Mouse (Mus musculus) kidney, embryonic 15.5 days (tissue): ENCODE measurements around the gene Cbr4. TPM values are rescaled to one million over a fixed set of nuclear protein-coding genes. Genes with fewer than 3 reads are reported as not detected.

Experiments used
- ATAC-seq: fragments of 200-750 bp; cut with Nextera tagmentation; replicated peaks from 2 replicates; pipeline ENCODE4 v1.8.0; 2017; ENCODE audit warnings: moderate TSS enrichment; ENCODE audit not compliant: low FRiP score
- H3K27ac ChIP-seq: fragments of 300-500 bp; sonication (generic); 2 replicates; pipeline ENCODE4 v1.5.1; 2015; ENCODE audit warnings: mild to moderate bottlenecking, inconsistent platforms
- H3K27me3 ChIP-seq: fragments of 300-500 bp; sonication (generic); 2 replicates; pipeline ENCODE4 v1.6.1; 2015; ENCODE audit warnings: inconsistent platforms
- H3K36me3 ChIP-seq: fragments of 300-500 bp; sonication (generic); 2 replicates; pipeline ENCODE4 v1.6.1; 2015; ENCODE audit warnings: inconsistent platforms
- H3K4me1 ChIP-seq: fragments of 300-500 bp; sonication (generic); 2 replicates; pipeline ENCODE4 v1.6.1; 2015; ENCODE audit warnings: inconsistent platforms
- H3K4me2 ChIP-seq: fragments of 300-500 bp; sonication (generic); 2 replicates; pipeline ENCODE4 v1.6.1; 2015; ENCODE audit warnings: moderate library complexity, mild to moderate bottlenecking, inconsistent platforms
- H3K4me3 ChIP-seq: fragments of 300-500 bp; sonication (generic); replicated peaks from 2 replicates; pipeline ENCODE4 v1.5.1; 2015; ENCODE audit warnings: mild to moderate bottlenecking, inconsistent platforms
- H3K9ac ChIP-seq: fragments of 300-500 bp; sonication (generic); 2 replicates; pipeline ENCODE4 v1.6.1; 2015; ENCODE audit warnings: mild to moderate bottlenecking, inconsistent platforms
- H3K9me3 ChIP-seq: fragments of 300-500 bp; sonication (generic); replicated peaks from 2 replicates; pipeline ENCODE4 v1.6.1; 2016; ENCODE audit warnings: inconsistent platforms
- WGBS: fragments of 180-500 bp; shearing (Covaris S2); methylation state at CpG from one replicate; pipeline ENCODE4 v1.1.7; 2015; ENCODE audit warnings: mixed read lengths; 5-methylcytosine and 5-hydroxymethylcytosine counted together
- polyA plus RNA-seq: library from polyadenylated mRNA; unstranded; fragments of >200 nt; fragmentation: Nextera tagmentation; extraction: Ambion mirVana; gene quantifications from 2 replicates; pipeline ENCODE4 v1.2.1, GENCODE M21; 2015

Cbr4 gene
- polyA plus RNA-seq, 1 experiment from 2014 or later = 31.1 TPM

DNA sequence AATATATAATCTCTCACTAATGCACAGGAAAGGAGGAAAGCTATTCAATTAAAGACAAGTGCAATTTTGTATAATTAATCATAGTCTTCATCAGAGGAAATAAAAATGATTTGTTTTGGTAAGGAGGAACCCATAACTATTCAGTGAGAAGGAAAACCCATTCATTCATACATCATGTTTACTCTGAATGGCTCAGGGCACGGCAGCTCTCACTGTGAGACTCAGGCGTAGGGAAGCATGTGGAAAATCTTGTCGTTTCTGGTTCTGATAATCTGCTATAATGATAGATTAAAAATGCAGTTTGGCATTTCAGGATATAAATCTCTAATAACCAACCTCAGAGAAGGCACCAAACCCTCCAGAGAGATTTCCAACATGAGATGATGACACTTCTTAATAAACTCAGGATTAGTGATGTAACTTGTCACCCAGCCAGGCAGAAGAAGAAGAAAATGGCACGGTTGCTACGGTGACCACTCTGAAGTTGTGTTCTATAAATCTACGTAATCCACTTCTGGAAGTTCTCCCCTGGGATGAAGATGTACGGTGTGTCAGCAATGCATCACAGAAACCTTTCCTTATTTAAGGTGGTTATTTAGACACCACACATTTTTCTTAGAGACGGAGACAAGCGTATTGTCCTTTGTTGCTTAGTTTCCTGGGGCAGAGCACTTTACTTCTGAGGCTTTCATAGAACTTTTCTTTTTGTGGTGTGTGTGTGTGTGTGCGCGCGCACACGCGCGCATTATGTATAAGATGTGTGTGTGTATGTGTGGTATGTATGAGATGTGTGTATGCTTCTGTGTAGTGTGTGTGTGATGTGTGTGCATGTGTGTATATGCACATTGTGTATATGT is 20.6 kb upstream of the Cbr4 start:
- H3K9ac ChIP-seq = no peak overlapping the region
- H3K4me2 ChIP-seq = no peak overlapping the region
- H3K4me3 ChIP-seq = no peak overlapping the region
- H3K9me3 ChIP-seq = no peaks in the 10 kb centered on the region
- 80% methylated on average over 15 of the region's 15 CpGs for WGBS
- H3K27ac ChIP-seq = no peak overlapping the region
- H3K4me1 ChIP-seq = no peaks in the 10 kb centered on the region
- H3K36me3 ChIP-seq = no peaks in the 10 kb centered on the region
- H3K27me3 ChIP-seq = no peaks in the 10 kb centered on the region
- ATAC-seq = no peak

DNA sequence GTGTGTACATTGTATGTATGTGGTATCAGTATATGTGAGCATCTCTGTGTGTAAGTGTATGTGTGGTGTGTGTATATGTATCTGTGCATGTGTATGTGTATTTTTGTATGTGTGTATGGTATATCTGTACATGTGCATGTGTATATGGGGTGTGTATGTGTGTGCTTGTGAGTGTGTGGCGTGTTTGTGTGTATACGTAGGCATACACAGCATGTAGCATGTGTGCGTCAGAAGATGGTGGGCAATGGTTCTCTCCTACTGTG is 20.1 kb upstream of the Cbr4 start:
- ATAC-seq = no peak
- Histone ChIP-seq H3K27me3 (no peaks in the 10 kb centered on the region), H3K36me3 (no peaks in the 10 kb centered on the region), H3K4me1 (no peaks in the 10 kb centered on the region), H3K27ac (no peak overlapping the region), H3K4me2 (no peak overlapping the region), H3K9me3 (no peaks in the 10 kb centered on the region), H3K4me3 (no peak overlapping the region), H3K9ac (no peak overlapping the region)
- WGBS = 91% methylated on average over 3 of the region's 3 CpGs

DNA sequence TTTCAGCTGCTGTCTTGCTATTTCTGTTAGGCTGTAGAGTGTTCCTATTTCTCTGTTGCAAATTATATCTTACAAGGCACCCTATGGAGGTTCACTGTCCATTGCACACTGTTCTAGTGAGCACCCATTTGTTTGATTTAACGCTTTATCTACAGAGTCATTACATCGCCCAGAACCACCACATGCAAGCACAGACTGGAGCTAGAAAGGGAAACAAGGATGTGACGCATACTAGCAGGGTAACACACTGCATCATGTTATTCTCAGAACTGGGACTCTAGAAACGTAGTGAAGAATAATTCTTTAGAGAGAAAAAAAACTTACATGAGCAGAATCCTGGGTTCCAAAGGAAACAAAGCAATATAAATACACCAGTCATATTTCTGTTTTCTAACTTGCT is 17.3 kb upstream of the Cbr4 start:
- no peak overlapping the region for H3K9ac ChIP-seq
- peaks cover 6% of the 10 kb centered on the region for H3K4me1 ChIP-seq
- ATAC-seq = no peak
- H3K36me3 ChIP-seq = no peaks in the 10 kb centered on the region
- H3K4me2 ChIP-seq = no peak overlapping the region
- 82% methylated on average over 4 of the region's 4 CpGs for WGBS
- H3K9me3 ChIP-seq = no peaks in the 10 kb centered on the region
- H3K4me3 ChIP-seq = no peak overlapping the region
- H3K27me3 ChIP-seq = no peaks in the 10 kb centered on the region
- no peak overlapping the region for H3K27ac ChIP-seq

DNA sequence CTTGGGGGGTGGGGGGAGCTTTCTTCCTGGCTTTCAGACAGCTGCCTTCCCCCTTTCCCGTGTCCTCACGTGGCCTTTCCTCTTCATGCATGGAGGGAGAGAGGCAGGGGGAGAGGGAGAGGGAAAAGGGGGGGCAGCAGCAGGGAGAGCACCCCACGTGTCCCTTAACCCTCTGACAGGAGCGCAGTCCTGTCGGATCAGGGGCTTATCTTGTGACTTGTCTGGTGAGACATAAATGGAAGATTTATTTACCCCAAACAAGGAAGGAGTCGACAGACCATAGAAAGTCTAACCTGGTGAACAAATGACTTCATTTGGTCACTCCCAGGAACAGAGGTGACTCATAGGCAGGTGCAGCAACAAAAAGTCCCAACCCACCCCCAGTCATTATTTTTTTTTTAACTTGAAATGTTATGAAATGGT is 12.3 kb upstream of the Cbr4 start:
- ATAC-seq = peak; percentile 80
- H3K27me3 ChIP-seq = no peaks in the 10 kb centered on the region
- H3K4me3 ChIP-seq = no peak overlapping the region
- WGBS = 23% methylated on average over 6 of the region's 6 CpGs
- H3K36me3 ChIP-seq = no peaks in the 10 kb centered on the region
- peaks cover 29% of the 10 kb centered on the region for H3K4me1 ChIP-seq
- peak overlapping the region; percentile 78 for H3K27ac ChIP-seq
- H3K4me2 ChIP-seq = peak overlapping the region; percentile 34; the same call in 1 of the 2 replicates
- no peaks in the 10 kb centered on the region for H3K9me3 ChIP-seq
- no peak overlapping the region for H3K9ac ChIP-seq

DNA sequence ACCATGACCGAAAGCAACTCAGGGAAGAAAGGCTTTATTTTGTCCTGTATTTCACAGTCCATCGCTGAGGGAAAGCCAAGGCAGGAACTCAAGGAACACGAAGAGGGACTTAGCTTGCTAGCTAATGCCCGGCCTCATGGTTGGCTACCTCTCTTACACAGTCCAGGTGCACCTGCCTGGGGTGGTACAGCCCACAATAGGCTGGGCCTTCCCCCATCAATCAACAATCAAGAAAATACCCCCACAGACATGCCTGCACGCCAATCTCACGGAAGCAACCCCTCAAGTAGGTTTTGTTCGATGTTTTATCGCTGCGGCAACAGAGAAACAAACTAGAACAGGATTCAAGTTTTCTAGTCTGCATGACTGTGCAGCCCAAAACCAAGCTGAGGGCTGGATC is 11.4 kb upstream of the Cbr4 start:
- Histone ChIP-seq H3K4me2 (no peak overlapping the region), H3K9ac (no peak overlapping the region), H3K27me3 (no peaks in the 10 kb centered on the region), H3K9me3 (no peaks in the 10 kb centered on the region), H3K4me3 (no peak overlapping the region), H3K36me3 (no peaks in the 10 kb centered on the region), H3K4me1 (peaks cover 29% of the 10 kb centered on the region), H3K27ac (peak overlapping the region; percentile 78)
- ATAC-seq = peak; percentile 63
- WGBS = 51% methylated on average over 9 of the region's 9 CpGs

DNA sequence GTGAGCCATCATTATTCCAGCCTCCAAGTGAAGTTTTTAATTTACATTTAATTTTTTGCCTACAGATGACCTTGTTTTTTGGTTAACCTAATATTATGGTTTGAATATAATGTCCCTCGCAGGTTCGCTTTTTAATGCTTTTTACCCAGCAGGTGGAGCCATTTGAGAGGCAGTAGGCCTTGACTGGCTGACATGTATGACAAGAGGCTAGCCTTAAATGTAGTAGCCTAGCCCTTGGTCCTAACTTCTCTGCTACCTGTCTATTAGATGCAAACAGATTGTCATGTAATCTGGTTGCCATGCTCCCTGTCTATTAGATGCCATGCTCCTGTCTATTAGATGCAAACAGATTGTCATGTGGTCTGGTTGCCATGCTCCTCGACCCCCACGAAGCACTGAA is 9.4 kb upstream of the Cbr4 start:
- H3K27ac ChIP-seq = no peak overlapping the region
- H3K4me3 ChIP-seq = no peak overlapping the region
- WGBS = 92% methylated on average over 4 of the region's 4 CpGs
- H3K4me2 ChIP-seq = no peak overlapping the region
- H3K36me3 ChIP-seq = no peaks in the 10 kb centered on the region
- ATAC-seq = no peak
- no peak overlapping the region for H3K9ac ChIP-seq
- peaks cover 29% of the 10 kb centered on the region for H3K4me1 ChIP-seq
- H3K27me3 ChIP-seq = no peaks in the 10 kb centered on the region
- H3K9me3 ChIP-seq = no peaks in the 10 kb centered on the region

DNA sequence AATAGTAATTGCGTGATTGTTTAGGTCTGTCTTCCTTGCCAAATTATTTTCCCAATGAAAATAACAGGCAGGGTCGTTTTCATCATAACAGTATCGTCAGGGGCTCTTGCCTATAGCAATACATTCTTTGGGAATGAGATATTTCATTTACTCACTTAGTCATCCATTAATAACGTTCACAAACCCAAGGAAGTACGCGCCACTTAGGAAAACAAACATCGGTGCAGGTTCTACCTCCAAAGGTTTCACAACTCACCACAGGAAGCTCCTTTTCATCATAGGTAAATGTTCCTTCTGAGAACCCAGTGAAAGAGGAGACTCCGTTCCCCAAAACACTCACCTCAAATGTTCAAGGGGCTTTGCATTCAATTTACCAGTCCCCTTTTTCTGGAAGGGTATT is 8.7 kb upstream of the Cbr4 start:
- H3K36me3 ChIP-seq = no peaks in the 10 kb centered on the region
- H3K9me3 ChIP-seq = no peaks in the 10 kb centered on the region
- H3K4me2 ChIP-seq = no peak overlapping the region
- no peaks in the 10 kb centered on the region for H3K27me3 ChIP-seq
- ATAC-seq = no peak
- 69% methylated on average over 8 of the region's 8 CpGs for WGBS
- no peak overlapping the region for H3K4me3 ChIP-seq
- H3K9ac ChIP-seq = no peak overlapping the region
- H3K4me1 ChIP-seq = peaks cover 29% of the 10 kb centered on the region
- H3K27ac ChIP-seq = no peak overlapping the region

DNA sequence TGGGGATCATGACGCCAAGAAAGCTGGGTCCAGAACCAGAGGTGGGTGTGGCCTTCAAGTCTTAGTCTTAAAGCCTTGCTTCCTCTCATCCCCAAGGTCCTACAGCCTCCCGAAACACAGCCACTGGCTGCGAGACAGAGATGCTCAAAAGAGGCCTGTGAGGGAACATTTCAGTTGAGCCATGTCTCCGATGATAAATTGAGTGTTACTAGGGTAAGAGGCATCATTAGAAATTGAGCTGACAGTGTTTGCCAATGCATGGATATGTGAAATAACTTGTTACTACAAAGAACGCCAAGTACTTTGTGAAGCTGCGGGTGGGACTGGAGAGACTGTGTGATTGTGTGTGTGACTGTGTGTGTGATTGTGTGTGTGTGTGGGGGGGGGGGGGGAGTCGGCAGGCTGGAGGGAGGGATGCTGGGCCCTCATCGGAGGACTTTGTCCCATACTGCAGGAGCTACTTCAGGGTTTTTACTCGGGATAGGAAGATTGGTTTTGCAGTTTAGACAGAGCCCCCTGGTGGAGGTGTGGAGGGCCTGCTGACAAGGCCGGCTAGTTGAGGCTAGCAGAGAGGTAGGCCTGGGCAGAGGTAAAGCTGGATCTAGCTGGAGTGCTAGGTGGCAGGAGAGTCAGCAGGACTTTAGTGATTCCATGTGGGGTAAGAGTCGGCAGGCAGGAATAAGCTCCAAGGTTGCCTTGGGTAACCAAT is 7.9 kb upstream of the Cbr4 start:
- H3K36me3 ChIP-seq = no peaks in the 10 kb centered on the region
- ATAC-seq = peak; percentile 27; the same call in 1 of the 2 replicates
- no peak overlapping the region for H3K27ac ChIP-seq
- no peaks in the 10 kb centered on the region for H3K9me3 ChIP-seq
- H3K4me1 ChIP-seq = peaks cover 28% of the 10 kb centered on the region
- H3K9ac ChIP-seq = no peak overlapping the region
- H3K4me3 ChIP-seq = no peak overlapping the region
- H3K4me2 ChIP-seq = no peak overlapping the region
- WGBS = 62% methylated on average over 10 of the region's 11 CpGs
- no peaks in the 10 kb centered on the region for H3K27me3 ChIP-seq

DNA sequence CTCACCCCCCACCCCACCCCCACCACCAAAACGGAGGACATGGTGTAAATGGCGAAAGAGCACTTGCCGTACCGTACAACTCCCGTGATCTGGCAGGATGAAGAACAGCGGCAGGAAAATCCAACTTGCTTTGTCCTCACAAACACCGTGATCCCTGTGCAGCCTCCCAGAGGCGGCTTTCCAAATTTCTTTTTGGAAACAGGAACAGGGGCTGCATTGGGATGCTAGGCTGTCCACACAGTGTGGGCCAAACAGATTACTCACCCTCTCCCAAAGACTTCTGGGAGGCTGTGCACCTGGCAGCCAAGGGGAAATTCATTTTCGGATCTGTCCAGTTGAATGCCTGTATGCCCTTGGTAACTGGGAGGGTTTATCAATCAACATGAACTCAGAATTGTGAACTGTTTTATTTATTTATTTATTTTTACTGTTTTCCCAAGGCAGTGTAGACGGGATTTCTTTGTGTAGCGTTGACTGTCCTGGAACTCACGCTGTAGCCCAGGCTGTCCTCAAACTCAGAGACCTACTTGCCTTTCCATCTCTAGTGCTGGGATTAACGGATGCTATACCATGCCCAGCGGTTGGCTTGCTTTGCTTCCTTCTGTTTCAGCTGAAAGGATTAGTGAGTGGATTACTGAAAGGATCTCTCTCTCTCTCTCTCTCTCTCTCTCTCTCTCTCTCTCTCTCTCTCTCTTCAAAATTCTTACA is 7.1 kb upstream of the Cbr4 start:
- 87% methylated on average over 14 of the region's 14 CpGs for WGBS
- no peaks in the 10 kb centered on the region for H3K9me3 ChIP-seq
- ATAC-seq = no peak
- no peak overlapping the region for H3K4me2 ChIP-seq
- H3K4me1 ChIP-seq = peaks cover 21% of the 10 kb centered on the region
- H3K4me3 ChIP-seq = no peak overlapping the region
- no peak overlapping the region for H3K9ac ChIP-seq
- no peaks in the 10 kb centered on the region for H3K27me3 ChIP-seq
- no peak overlapping the region for H3K27ac ChIP-seq
- no peaks in the 10 kb centered on the region for H3K36me3 ChIP-seq

DNA sequence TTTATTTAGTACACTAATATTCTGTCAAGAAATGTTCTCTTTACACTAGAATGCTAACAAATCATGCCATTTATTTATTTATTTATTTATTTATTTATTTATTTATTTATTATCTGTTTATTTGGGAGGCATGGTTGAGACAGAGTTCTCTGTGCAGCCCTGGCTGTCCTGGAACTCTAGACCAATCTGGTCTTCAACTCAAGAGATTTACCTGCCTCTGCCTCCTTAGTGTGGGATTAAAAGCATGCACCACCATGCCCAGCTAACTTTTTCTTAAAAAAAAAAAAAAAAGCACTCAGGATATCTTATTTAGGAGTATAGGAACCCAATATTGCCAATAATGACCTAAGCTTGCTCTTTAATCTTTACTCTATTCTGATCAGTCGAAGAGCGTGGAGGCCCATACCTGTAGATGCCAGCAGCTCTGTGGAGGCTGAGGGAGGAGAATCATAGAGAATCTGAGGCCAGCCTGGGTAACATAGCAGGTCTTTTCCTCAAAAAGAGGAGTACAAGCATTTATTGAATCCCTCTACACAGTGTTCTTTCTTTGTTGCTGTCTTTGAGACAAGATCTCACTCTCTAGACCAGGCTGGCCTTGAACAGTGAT is 508 bp upstream of the Cbr4 start:
- H3K4me1 ChIP-seq = peaks cover 8% of the 10 kb centered on the region
- no peak overlapping the region for H3K9ac ChIP-seq
- H3K27me3 ChIP-seq = no peaks in the 10 kb centered on the region
- H3K27ac ChIP-seq = 0 out of 2 replicates have a peak overlapping the region, but pooled peaks have one; percentile 96
- peak overlapping the region; percentile 75 for H3K4me3 ChIP-seq
- no peaks in the 10 kb centered on the region for H3K9me3 ChIP-seq
- H3K36me3 ChIP-seq = peaks cover 7% of the 10 kb centered on the region
- no peak; the same call in 1 of the 2 replicates for ATAC-seq
- WGBS = 93% methylated on average over 2 of the region's 2 CpGs
- H3K4me2 ChIP-seq = peak overlapping the region; percentile 68

DNA sequence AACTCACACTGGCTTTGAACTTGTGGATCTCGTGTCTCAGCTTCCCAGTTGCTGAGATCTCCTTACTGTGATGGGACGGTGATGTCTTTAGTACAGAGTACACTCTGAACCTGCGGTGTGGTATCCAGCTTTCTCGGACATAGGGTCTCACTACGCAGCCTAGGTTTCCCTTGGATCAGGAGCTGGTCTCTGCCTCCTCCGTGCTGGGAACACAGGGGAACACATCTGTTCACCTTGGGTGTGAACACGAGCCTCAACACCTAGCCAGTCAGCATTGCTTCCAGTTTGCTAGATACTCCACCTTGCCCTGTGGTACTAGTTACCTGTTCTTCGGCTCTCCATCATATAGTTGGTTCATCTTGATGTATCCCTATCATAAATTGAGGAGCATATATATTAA is 1.1 kb downstream of the Cbr4 start:
- WGBS = 92% methylated on average over 8 of the region's 8 CpGs
- H3K4me2 ChIP-seq = peak overlapping the region; percentile 68
- no peak overlapping the region for H3K9ac ChIP-seq
- H3K27me3 ChIP-seq = no peaks in the 10 kb centered on the region
- no peak overlapping the region for H3K27ac ChIP-seq
- H3K4me1 ChIP-seq = peaks cover 8% of the 10 kb centered on the region
- H3K36me3 ChIP-seq = peaks cover 20% of the 10 kb centered on the region
- no peak for ATAC-seq
- no peaks in the 10 kb centered on the region for H3K9me3 ChIP-seq
- H3K4me3 ChIP-seq = peak overlapping the region; percentile 75

DNA sequence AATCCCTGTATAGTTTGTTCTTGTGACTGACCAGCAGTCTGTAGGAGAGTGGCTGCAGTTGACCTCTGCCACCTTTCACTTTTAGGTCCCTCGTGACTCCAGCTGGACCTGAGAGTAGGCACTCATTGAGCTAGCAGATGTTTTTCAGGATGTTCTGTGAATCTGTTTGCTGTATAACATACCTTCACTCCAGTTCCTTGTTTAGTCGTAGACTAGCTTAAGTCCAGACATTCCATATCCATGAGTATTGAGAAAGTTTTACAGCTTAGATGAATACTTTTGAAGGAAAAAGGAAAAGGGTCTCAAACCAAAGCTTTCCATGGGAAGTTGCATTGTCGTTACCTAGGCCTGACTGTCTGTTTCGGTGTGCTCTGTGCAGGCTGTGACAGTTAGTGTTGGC is 9.6 kb downstream of the Cbr4 start:
- no peaks in the 10 kb centered on the region for H3K27me3 ChIP-seq
- H3K9me3 ChIP-seq = no peaks in the 10 kb centered on the region
- no peak overlapping the region for H3K9ac ChIP-seq
- H3K4me3 ChIP-seq = no peak overlapping the region
- no peak overlapping the region for H3K4me2 ChIP-seq
- no peak overlapping the region for H3K27ac ChIP-seq
- no peak for ATAC-seq
- H3K36me3 ChIP-seq = peaks cover 30% of the 10 kb centered on the region
- H3K4me1 ChIP-seq = no peaks in the 10 kb centered on the region
- 83% methylated on average over 4 of the region's 4 CpGs for WGBS
